Mouse (Mus musculus): ENCODE results near the gene Pcdh15.

The Pcdh15 gene

GRCm38 (mm10) chr10:74555326-74555725 lies 1456.2 kb downstream of the Pcdh15 start:
- no peak for DNase-seq (ENCODE audit: low spot score in 2 of 2)

DNA sequence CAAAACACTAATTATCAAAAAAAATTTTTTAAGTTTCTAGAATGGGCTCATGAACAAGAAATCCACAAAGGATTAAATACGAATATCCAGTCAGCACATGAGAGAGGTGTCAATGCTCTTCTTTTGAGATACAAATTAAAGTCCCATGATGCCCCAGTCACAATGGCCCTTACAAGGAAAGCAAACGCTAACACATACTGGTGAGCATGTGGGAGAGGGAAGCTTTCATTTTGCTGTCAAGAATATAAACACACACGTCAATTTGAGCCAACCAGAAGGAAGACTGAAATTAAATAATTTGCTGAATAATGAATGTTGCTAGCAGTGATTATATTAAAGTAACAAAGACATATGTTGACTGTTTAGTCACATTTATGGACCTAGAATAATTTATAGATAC lies 1470.5 kb downstream of the Pcdh15 start:
- DNase-seq (ENCODE audit: low spot score in 2 of 2) = no peak

DNA sequence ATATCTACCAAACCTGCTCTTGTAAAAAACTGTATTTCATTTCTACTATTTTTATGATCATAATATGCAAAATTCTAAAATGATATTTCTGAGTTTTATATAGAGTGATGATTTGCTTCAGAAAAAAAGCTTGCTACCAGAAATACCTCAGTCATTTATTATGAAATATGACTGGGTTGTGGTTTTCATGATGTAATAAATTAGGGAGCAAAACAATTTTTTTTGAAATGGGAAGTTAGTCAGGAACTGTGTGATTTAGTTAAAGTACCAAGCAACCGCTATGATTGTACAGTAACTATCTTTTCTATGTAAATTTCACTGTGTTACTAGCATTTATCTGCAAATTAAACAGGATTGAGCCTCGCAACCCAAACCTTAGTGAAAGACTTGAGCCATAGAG lies 1480.8 kb downstream of the Pcdh15 start:
- DNase-seq (ENCODE audit: low spot score in 2 of 2) = no peak

- no peak for DNase-seq (ENCODE audit: low spot score in 2 of 2)
Observed at GRCm38 (mm10) chr10:74591799-74592198, 1492.7 kb downstream of the Pcdh15 start.

GRCm38 (mm10) chr10:74607683-74608082 lies 1508.5 kb downstream of the Pcdh15 start:
- DNase-seq (ENCODE audit: low spot score in 2 of 2) = no peak

DNA sequence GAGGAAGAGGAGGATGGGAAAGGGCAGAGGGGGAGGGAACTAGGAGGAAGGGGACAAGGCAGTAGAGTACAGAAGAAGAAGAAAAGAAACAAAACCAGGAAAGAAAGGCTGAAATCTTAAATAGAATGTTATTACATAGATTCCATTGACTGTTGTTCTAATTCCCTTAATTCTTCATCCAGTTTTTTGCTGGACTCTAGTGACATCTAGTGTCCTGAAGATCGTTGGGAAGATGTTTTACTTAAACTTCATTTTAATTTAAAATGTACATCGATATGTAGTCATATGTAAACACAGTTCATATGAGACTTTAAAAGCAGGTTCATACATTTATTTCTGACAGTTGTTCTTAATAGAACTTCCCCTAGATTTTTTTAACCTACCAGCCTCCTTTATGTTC lies 1522.7 kb downstream of the Pcdh15 start:
- no peak for DNase-seq (ENCODE audit: low spot score in 2 of 2)

DNA sequence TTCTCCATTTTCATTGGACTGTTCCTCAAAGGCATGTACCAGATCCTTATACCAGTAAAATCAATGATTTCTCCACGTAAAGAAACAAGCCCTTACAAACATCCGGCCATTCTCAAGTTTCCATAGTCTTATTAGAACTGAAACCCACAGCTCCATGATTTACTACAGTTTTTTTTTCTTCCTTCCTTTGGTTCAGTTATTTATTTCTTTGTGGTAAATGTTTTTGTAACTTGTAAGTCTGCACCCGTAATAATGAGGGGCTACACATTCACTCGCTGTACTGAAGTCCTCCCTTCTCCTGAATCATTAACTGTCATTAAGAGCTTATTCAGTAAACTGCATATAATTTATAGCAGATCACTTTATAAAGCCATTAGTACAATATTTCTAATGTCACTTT lies 1526.6 kb downstream of the Pcdh15 start:
- DNase-seq (ENCODE audit: low spot score in 2 of 2) = no peak

DNA sequence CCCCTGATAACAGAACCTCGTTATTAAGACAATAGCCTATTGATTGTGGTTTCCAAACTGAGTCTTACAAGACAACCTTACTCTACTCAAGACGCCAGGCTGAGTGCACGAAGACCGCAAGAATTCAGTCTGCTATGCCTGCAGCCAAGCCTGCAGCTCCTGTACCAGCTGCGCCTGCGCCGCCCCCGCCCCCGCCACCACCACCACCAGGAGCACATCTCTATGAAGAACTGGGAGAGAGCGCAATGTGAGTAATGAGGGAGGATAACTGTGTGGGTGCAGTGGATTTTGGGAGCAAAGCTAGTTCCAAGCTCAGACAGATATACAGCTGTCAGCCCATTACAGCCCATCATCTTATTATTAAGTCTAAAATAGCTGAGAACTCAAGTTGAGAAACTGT lies 1527.5 kb downstream of the Pcdh15 start:
- no peak for DNase-seq (ENCODE audit: low spot score in 2 of 2)

DNA sequence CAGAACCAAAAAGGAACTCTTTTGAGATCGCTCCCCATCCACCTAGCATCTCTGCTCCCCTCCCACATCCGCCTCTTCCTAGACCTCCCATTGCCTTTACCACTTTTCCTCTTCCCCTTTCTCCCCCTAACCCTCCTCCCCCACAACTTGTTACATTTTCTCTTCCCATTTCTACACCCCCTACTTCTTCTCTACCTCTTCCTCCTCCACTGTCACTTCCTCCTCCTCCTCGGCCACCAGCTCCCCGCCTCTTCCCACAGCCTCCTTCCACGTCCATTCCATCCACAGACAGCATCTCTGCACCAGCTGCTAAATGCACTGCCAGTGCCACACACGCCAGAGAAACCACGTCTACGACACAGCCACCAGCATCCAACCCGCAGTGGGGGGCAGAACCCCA lies 1532.2 kb downstream of the Pcdh15 start:
- no peak for DNase-seq (ENCODE audit: low spot score in 2 of 2)

GRCm38 (mm10) chr10:74637040-74637439 lies 1537.9 kb downstream of the Pcdh15 start:
- DNase-seq (ENCODE audit: low spot score in 2 of 2) = no peak

- no peak for DNase-seq (ENCODE audit: low spot score in 2 of 2)
Observed at GRCm38 (mm10) chr10:74642125-74642524, 1543.0 kb downstream of the Pcdh15 start.

GRCm38 (mm10) chr10:74663171-74663570 lies 1564.0 kb downstream of the Pcdh15 start:
- DNase-seq (ENCODE audit: low spot score in 2 of 2) = no peak

DNA sequence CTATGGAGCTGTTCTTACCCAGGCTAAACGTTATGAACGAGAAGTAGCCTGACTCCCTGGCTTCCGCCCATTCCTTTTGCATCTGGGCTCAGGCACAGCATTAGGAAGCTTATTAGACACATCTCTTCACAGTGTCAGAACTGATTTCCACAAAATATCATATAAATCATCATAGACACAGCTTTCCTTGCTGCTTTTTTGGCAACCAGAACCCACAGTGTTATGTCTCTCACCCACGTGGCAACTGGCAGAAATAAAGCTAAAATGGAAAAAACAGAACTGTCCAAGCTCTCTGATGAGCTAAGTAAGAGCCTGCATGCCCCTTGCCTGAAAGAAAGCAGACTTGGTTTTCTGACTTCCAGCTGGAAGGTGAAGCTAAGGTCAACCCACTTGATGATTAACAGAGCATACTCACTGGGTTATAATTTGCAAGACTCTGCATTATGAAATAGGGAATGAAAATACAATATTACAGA lies 1580.9 kb downstream of the Pcdh15 start:
- DNase-seq (ENCODE audit: low spot score in 2 of 2) = no peak

DNA sequence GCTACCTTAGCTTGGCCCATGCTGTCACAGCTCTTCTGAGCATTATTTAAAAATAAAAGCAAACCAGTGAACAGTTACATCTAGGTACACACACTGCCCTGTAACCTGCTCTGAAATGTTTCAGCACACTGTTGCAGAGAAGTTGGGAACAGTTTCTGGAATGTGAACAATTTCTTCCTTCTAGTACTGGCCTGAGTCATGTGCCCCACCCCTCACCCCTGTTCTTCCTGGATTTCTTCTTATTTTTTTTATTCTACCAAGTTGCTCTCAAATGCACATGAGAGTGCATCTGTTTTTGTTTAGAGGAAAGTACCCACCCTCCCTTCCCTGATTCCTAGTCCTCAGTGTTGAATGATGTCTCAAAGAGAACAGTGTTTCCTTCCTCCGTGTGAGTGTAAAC lies 1581.4 kb downstream of the Pcdh15 start:
- no peak for DNase-seq (ENCODE audit: low spot score in 2 of 2)
